Mouse (Mus musculus) frontal cortex, postnatal 14 days (tissue): ENCODE data around the gene Gm3411.
A peak's percentile ranks its signal among the peaks of the same experiment; 100 is the strongest.
"Not testable (repeated sequence)": the region's sequence is repeated elsewhere in the genome, so short reads cannot be mapped to it uniquely, and the experiment has no call there.

Experiments used
- DNase-seq, 2 experiments: peaks; one replicate each; pipeline ENCODE4 v3.0.0; 2022; ENCODE audit warnings: low spot score in 2 of 2

Gm3411 gene

GRCm38 (mm10) chr14:6286931-6287715, at the start of gene Gm3411:
TSS of gene Gm3411 (minus strand) at chr14:6287250.
- DNase-seq, result peak; percentile 13 to 20

- DNase-seq, result not testable (repeated sequence)
Observed at GRCm38 (mm10) chr14:6304743-6305142, 17.7 kb upstream of the Gm3411 start, which contains the start of gene Gm21103. TSS of gene Gm21103 (minus strand) at chr14:6304843.

- DNase-seq, result not testable (repeated sequence)
Observed at GRCm38 (mm10) chr14:6219192-6219591, 67.9 kb downstream of the Gm3411 start, which contains the start of gene Gm21560. TSS of gene Gm21560 (minus strand) at chr14:6219292.
